Mouse (Mus musculus): ENCODE results near the gene Chchd1.
"Not testable (repeated sequence)": the region's sequence is repeated elsewhere in the genome, so short reads cannot be mapped to it uniquely, and the experiment has no call there.

Chchd1 gene

GRCm38 (mm10) chr14:20691772-20692171 is 11.0 kb upstream of the Chchd1 start:
- DNase-seq = no peak

- DNase-seq = no peak
Measured at GRCm38 (mm10) chr14:20693589-20694101, 9.2 kb upstream of the Chchd1 start.

GRCm38 (mm10) chr14:20694185-20694883 is 8.5 kb upstream of the Chchd1 start:
- DNase-seq = no peak

- peak; percentile 87 for DNase-seq
Measured at GRCm38 (mm10) chr14:20694884-20695760, 7.7 kb upstream of the Chchd1 start, which contains the start of gene Fut11. Gene Fut11 (plus strand): TSS chr14:20694968.

GRCm38 (mm10) chr14:20695761-20696520 is 6.9 kb upstream of the Chchd1 start:
- DNase-seq = no peak

- DNase-seq = peak; percentile 77
Measured at GRCm38 (mm10) chr14:20696986-20697385, 5.8 kb upstream of the Chchd1 start.

- no peak for DNase-seq
Measured at GRCm38 (mm10) chr14:20698515-20698914, 4.3 kb upstream of the Chchd1 start.

GRCm38 (mm10) chr14:20700362-20700761 is 2.4 kb upstream of the Chchd1 start:
- no peak for DNase-seq

- DNase-seq = no peak
Measured at GRCm38 (mm10) chr14:20701554-20701953, 1.3 kb upstream of the Chchd1 start.

- DNase-seq = no peak
Measured at GRCm38 (mm10) chr14:20702096-20702740, 588 bp upstream of the Chchd1 start.

- DNase-seq = not testable (repeated sequence)
Measured at GRCm38 (mm10) chr14:20703461-20703860, 655 bp downstream of the Chchd1 start.

- DNase-seq = peak; percentile 93
Measured at GRCm38 (mm10) chr14:20707201-20708190, 4.7 kb downstream of the Chchd1 start, which contains the start of gene Zswim8. Gene Zswim8 (plus strand): TSS chr14:20707552.

- DNase-seq = no peak
Measured at GRCm38 (mm10) chr14:20708239-20708638, 5.4 kb downstream of the Chchd1 start.

- no peak for DNase-seq
Measured at GRCm38 (mm10) chr14:20713832-20714231, 11.0 kb downstream of the Chchd1 start.

- no peak for DNase-seq
Measured at GRCm38 (mm10) chr14:20718443-20718842, 15.6 kb downstream of the Chchd1 start.

GRCm38 (mm10) chr14:20719767-20720166 is 17.0 kb downstream of the Chchd1 start:
- no peak for DNase-seq

- DNase-seq = no peak
Measured at GRCm38 (mm10) chr14:20721371-20721770, 18.6 kb downstream of the Chchd1 start.

- DNase-seq = no peak
Measured at GRCm38 (mm10) chr14:20723006-20723405, 20.2 kb downstream of the Chchd1 start.

- peak; percentile 67 for DNase-seq
Measured at GRCm38 (mm10) chr14:20724043-20724442, 21.2 kb downstream of the Chchd1 start.

- no peak for DNase-seq
Measured at GRCm38 (mm10) chr14:20725660-20726339, 23.0 kb downstream of the Chchd1 start.
